Mouse (Mus musculus): ENCODE measurements around the gene Tmem270.

DNA sequence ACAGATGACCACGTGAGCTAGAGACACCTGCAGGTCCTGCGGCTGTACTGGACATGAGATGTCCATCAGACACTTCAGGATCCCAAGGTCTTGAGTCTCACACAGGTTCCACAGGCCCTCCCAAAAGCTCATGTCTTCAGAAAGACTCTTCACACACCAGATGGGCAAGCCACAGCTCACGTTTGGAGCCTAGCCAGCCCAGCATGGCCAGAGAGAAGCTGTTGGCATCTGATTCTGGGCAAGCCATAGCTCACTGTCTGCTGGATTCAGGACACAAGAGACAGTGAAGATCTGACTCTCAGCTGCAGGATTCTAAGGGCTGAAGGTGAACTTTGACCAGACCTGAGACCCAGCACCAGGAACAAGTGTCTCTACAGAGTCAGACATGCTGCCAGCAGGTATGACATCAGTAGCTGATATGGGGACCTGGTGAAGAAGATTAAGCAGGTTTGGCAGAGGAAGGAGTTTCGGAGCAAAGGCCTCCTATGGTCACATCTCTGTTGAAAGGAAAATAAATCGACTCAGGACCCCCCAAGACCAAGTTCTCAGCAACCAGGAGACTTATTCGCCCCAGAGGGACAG is 13.7 kb upstream of the Tmem270 start:
- TF ChIP-seq CTCF (IDR thresholded peaks at IDR 0.05; ENCODE audit: low read depth, low read length) (no peak), POLR2A (IDR thresholded peaks at IDR 0.05; ENCODE audit: extremely low read depth, insufficient read depth, low read length) (no peak)
